Mouse (Mus musculus) kidney, embryonic 15.5 days (tissue): ENCODE results near the gene Pacrg. TPM values are rescaled to one million over a fixed set of nuclear protein-coding genes. Genes with fewer than 3 reads are reported as not detected.

Experiments used
- ATAC-seq: fragments of 200-750 bp; cut with Nextera tagmentation; replicated peaks from 2 replicates; pipeline ENCODE4 v1.8.0; 2017; ENCODE audit warnings: moderate TSS enrichment; ENCODE audit not compliant: low FRiP score
- H3K27ac ChIP-seq: fragments of 300-500 bp; sonication (generic); 2 replicates; pipeline ENCODE4 v1.5.1; 2015; ENCODE audit warnings: mild to moderate bottlenecking, inconsistent platforms
- H3K27me3 ChIP-seq: fragments of 300-500 bp; sonication (generic); 2 replicates; pipeline ENCODE4 v1.6.1; 2015; ENCODE audit warnings: inconsistent platforms
- H3K36me3 ChIP-seq: fragments of 300-500 bp; sonication (generic); 2 replicates; pipeline ENCODE4 v1.6.1; 2015; ENCODE audit warnings: inconsistent platforms
- H3K4me1 ChIP-seq: fragments of 300-500 bp; sonication (generic); 2 replicates; pipeline ENCODE4 v1.6.1; 2015; ENCODE audit warnings: inconsistent platforms
- H3K4me2 ChIP-seq: fragments of 300-500 bp; sonication (generic); 2 replicates; pipeline ENCODE4 v1.6.1; 2015; ENCODE audit warnings: moderate library complexity, mild to moderate bottlenecking, inconsistent platforms
- H3K4me3 ChIP-seq: fragments of 300-500 bp; sonication (generic); replicated peaks from 2 replicates; pipeline ENCODE4 v1.5.1; 2015; ENCODE audit warnings: mild to moderate bottlenecking, inconsistent platforms
- H3K9ac ChIP-seq: fragments of 300-500 bp; sonication (generic); 2 replicates; pipeline ENCODE4 v1.6.1; 2015; ENCODE audit warnings: mild to moderate bottlenecking, inconsistent platforms
- H3K9me3 ChIP-seq: fragments of 300-500 bp; sonication (generic); replicated peaks from 2 replicates; pipeline ENCODE4 v1.6.1; 2016; ENCODE audit warnings: inconsistent platforms
- WGBS: fragments of 180-500 bp; shearing (Covaris S2); methylation state at CpG from one replicate; pipeline ENCODE4 v1.1.7; 2015; ENCODE audit warnings: mixed read lengths; 5-methylcytosine and 5-hydroxymethylcytosine counted together
- polyA plus RNA-seq: library from polyadenylated mRNA; unstranded; fragments of >200 nt; fragmentation: Nextera tagmentation; extraction: Ambion mirVana; gene quantifications from 2 replicates; pipeline ENCODE4 v1.2.1, GENCODE M21; 2015

Pacrg gene
- polyA plus RNA-seq, 1 experiment from 2014 or later, result 3.6 TPM

DNA sequence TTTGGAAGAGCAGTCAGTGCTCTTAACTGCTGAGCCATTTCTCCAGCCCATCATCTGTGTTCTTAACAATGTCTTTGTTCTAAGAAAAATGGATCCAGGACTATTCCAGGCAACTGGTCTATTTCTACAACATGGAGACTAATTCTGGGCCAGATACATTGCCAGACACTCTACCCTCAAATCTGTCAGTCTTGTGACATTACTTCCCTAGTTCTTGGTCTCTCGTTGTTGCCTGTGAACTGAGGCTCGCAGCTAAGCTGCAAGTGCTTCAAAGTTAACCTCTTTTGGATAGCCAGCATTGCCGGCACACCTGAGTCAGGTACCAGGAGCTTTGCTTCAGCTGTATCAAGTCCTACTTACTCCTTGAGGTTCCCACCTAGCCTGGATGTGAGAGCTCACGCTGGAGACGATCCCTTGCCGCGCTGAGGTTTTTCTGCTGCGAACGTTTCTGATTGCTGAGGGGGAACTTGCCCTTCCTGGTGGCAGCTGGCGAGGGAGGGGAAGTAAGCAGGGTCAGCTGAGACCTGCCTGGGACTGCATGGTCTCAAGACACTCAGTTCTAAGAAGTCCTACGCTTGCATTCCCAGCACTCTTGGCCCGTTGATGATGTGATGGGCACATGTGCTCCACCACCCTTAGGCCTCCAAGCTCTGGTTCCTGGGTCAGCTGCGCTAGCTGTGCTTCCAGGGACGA lies 447.6 kb downstream of the Pacrg start:
- Histone ChIP-seq H3K9me3 (no peaks in the 10 kb centered on the region), H3K4me2 (no peak overlapping the region), H3K4me3 (no peak overlapping the region), H3K27me3 (no peaks in the 10 kb centered on the region), H3K9ac (no peak overlapping the region), H3K4me1 (peaks cover 24% of the 10 kb centered on the region), H3K36me3 (no peaks in the 10 kb centered on the region), H3K27ac (no peak overlapping the region)
- ATAC-seq, result no peak
- WGBS, result 80% methylated on average over 14 of the region's 14 CpGs

DNA sequence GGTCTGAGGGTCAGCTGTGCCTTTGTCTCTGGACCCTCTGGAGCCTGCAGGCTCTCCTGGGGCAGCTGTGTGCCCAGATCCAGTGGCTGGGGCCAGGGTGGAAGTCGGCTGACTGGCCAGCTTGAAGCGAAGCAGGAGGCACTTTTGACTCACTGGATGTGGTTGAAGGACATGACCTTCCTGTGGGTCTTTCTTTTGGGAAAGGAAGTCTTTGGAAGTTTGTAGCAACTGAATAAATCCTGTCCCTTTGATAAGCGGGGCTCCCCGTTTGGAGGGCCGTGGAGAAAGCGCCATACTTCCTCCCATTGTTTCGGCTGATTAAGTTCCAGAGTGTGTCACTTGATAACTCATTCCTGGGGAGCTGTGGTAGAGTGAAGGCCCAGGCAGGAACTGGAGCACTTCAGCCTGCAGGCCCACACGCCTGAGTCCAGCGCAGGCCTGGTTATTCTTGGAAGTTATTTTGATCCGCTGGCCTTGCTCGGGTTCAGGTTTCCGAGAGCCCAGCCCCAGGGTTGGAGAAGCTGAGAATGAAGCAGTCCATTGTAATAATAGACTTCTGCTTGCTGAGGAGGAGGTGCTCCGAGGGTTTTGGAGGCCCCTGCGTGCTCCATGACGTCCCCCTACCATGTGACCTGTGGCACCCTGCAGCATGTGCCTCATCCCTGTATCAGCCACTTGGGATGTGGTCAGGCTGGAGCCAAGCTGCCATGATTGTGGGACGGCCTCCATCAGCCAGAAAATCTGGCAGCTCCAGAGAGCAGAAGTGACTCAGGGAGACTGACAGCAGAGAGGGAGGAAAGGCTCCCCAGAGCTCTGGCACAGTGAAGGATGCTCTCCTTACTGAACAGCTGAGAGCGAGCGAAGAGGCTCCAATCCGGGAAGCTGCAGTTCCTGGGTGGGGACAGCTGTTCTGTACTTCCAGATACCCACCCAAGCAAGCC lies 449.6 kb downstream of the Pacrg start:
- ATAC-seq, result peak; percentile 91
- Histone ChIP-seq H3K9ac (no peak overlapping the region), H3K27me3 (no peaks in the 10 kb centered on the region), H3K9me3 (no peaks in the 10 kb centered on the region), H3K4me2 (0 out of 2 replicates have a peak overlapping the region, but pooled peaks have one; percentile 24), H3K36me3 (no peaks in the 10 kb centered on the region), H3K4me1 (peaks cover 16% of the 10 kb centered on the region), H3K27ac (peak overlapping the region; percentile 92), H3K4me3 (no peak overlapping the region)
- 23% methylated on average over 19 of the region's 19 CpGs for WGBS

DNA sequence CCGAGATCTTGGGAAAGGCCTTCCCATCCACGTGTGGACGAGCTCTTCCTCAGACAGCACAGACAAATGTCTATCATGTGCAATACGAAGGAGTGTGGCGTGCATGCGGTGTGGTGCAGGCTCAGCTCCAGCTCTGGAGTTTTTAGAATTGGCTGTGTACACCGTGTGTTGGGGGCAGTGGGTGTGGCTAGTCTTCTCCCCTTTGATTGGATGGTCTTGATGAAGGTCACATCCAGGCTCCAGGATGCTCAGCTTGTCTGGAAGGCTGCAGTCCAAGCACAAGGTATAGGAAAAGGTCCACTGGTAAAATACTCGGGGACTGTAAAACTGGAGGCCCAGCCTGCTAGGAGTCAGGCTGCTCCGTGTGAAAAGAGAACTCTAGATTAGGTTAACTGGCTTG lies 450.4 kb downstream of the Pacrg start:
- peak overlapping the region; percentile 92 for H3K27ac ChIP-seq

DNA sequence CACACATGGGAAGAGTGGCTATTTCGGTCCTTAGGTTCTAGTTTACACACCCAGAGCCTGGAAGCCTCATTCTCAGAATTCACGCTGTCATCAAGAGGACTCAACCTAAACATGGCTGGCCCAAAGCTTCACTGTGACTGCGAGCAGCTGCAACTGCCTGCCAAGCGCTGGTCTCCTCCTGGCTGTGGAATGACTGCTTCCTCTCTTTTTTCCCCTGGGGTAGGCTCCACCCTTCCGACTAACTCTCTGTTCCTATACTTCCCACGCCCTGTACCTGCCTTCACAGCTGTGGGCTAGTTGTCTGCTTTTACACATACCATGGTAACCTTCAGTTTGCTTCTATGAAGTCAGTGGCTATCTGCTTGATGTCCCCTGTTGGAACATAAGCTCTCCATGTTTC lies 453.6 kb downstream of the Pacrg start:
- Histone ChIP-seq H3K36me3 (no peaks in the 10 kb centered on the region), H3K4me1 (peaks cover 16% of the 10 kb centered on the region), H3K9me3 (no peaks in the 10 kb centered on the region), H3K4me2 (no peak overlapping the region), H3K9ac (no peak overlapping the region), H3K4me3 (no peak overlapping the region), H3K27ac (no peak overlapping the region), H3K27me3 (no peaks in the 10 kb centered on the region)
- no peak for ATAC-seq
- WGBS, result 70% methylated on average over 6 of the region's 6 CpGs

More for the DNA sequence above, 450.4 kb downstream of the Pacrg start:
- ATAC-seq, result no peak
- 77% methylated on average over 9 of the region's 9 CpGs for WGBS
- Histone ChIP-seq H3K4me1 (peaks cover 16% of the 10 kb centered on the region), H3K36me3 (no peaks in the 10 kb centered on the region), H3K9ac (no peak overlapping the region), H3K27me3 (no peaks in the 10 kb centered on the region), H3K4me3 (no peak overlapping the region), H3K4me2 (no peak overlapping the region), H3K9me3 (no peaks in the 10 kb centered on the region)

DNA sequence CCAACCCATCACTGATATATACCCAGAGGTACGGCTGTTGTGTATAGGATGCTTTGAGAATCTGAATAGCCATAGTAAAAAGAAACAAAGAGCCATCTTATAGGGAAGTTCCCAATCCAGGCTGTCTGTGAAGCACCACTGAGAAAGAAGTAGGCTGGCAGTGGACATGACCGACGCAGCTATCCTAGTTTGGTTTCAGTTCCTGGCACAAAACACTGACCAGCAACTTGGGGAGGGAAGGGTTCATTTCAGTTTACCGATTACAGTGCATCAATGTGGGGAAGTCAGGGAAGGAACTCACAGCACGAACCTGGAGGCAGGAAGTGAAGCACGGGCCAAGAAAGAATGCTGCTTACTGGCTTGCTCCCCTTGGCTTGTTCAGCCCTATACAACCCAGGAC lies 456.7 kb downstream of the Pacrg start:
- ATAC-seq, result no peak
- WGBS, result 84% methylated on average over 6 of the region's 6 CpGs
- Histone ChIP-seq H3K4me2 (no peak overlapping the region), H3K27ac (no peak overlapping the region), H3K36me3 (no peaks in the 10 kb centered on the region), H3K9me3 (no peaks in the 10 kb centered on the region), H3K27me3 (no peaks in the 10 kb centered on the region), H3K4me3 (no peak overlapping the region), H3K4me1 (no peaks in the 10 kb centered on the region), H3K9ac (no peak overlapping the region)

DNA sequence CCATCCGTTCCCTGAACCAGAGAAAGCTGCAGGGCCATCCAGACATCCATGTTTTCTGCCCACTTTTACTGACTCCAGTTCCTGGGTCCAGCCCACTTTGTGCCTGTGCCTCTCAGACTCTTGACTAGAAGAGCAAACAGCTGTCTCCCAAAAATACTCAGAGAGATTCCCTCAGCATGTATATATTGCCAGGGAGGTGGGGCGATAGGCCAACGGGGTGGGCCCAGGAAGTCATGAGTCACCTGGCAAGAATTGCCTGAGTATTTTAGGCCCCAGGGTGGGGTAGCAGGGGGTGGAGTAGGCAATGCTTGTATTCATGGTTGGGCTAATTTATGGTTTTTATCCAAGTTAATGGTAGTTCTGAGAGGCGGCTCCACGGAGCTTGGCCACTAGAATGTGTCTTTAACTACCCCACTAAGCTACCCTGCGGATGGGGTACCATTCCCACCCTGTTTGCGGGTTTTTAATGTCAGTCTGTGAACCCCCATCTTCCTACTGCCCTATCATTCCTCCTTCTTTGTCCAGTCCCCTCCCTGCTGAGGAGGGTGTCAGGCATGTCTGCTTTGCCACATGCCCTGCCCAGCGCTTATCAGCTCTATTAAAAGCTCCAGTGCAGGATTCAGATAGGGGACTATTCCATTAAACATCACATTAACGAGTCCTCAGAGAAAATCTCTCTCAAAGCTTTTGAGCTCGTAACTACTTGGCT lies 461.5 kb downstream of the Pacrg start:
- no peak for ATAC-seq
- Histone ChIP-seq H3K4me1 (no peaks in the 10 kb centered on the region), H3K36me3 (no peaks in the 10 kb centered on the region), H3K27me3 (no peaks in the 10 kb centered on the region), H3K4me3 (no peak overlapping the region), H3K9ac (no peak overlapping the region), H3K4me2 (no peak overlapping the region), H3K27ac (no peak overlapping the region), H3K9me3 (no peaks in the 10 kb centered on the region)
- 86% methylated on average over 10 of the region's 10 CpGs for WGBS

DNA sequence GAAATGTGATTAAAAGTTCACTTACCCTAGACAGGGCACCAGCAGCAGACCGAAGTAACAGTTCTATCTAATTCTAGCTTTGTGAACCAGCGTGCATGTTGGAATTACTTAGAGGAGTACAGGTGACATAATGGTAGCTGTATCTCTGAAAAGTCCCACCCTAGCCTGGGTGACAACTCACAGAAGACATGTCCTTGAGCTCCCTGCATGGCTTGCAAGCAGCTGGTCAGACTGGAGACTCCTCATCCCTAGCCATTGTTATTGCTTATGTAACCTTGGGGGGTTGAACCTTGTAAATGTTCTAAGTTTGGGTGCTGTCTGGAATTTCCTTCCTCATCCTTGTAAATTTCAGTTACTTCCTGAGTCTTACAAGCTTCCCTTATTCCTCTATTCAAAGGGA lies 462.5 kb downstream of the Pacrg start:
- H3K36me3 ChIP-seq, result no peaks in the 10 kb centered on the region
- no peaks in the 10 kb centered on the region for H3K9me3 ChIP-seq
- no peak overlapping the region for H3K27ac ChIP-seq
- 92% methylated on average over 2 of the region's 2 CpGs for WGBS
- no peaks in the 10 kb centered on the region for H3K27me3 ChIP-seq
- ATAC-seq, result no peak
- no peaks in the 10 kb centered on the region for H3K4me1 ChIP-seq
- H3K4me2 ChIP-seq, result no peak overlapping the region
- H3K4me3 ChIP-seq, result no peak overlapping the region
- no peak overlapping the region for H3K9ac ChIP-seq

DNA sequence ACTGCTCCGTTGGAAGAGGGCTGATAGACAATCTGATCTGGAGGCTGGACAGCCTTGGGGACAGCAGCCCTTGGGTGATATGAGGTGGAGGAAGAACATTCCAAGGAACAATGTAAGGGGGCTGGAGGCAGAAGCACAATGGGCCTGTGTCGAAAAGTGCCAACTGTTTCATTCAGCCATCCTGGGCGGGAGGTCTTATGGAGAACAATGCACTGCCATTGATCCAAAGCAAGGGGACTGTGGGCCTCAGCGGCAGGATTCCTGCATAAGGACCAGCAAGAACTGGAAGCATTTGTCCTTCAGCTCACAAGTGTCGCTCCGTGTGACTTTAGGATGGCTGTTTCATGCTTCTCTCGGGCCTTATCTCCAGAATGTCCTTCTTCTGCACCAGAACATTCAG lies 465.8 kb downstream of the Pacrg start:
- no peaks in the 10 kb centered on the region for H3K27me3 ChIP-seq
- H3K9ac ChIP-seq, result no peak overlapping the region
- no peaks in the 10 kb centered on the region for H3K36me3 ChIP-seq
- 77% methylated on average over 7 of the region's 7 CpGs for WGBS
- no peak overlapping the region for H3K27ac ChIP-seq
- no peaks in the 10 kb centered on the region for H3K9me3 ChIP-seq
- ATAC-seq, result no peak
- no peaks in the 10 kb centered on the region; the same call in 1 of the 2 replicates for H3K4me1 ChIP-seq
- no peak overlapping the region for H3K4me2 ChIP-seq
- H3K4me3 ChIP-seq, result no peak overlapping the region

DNA sequence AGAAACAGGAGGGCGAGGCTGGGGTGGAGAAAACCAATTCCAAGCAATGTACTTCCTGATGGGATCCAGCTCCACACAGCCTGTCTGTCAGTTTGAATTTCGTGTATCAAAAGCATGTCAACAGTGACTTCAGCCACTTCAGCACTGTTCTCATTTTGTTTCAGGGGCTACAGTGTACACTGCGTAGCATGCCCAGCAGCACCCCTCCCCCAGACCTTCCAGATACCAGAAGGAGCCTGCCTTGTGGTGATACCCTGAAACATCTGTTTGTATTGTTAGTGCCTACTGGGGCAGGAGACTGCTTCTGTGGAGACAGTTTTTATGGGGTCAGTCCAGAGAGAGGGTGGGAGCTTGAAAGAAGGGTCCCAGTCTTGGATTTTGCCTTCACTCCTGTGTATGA lies 466.4 kb downstream of the Pacrg start:
- no peaks in the 10 kb centered on the region for H3K27me3 ChIP-seq
- H3K36me3 ChIP-seq, result no peaks in the 10 kb centered on the region
- 81% methylated on average over 3 of the region's 3 CpGs for WGBS
- H3K4me2 ChIP-seq, result no peak overlapping the region
- H3K4me1 ChIP-seq, result no peaks in the 10 kb centered on the region; the same call in 1 of the 2 replicates
- no peak for ATAC-seq
- H3K9me3 ChIP-seq, result no peaks in the 10 kb centered on the region
- H3K9ac ChIP-seq, result no peak overlapping the region
- H3K4me3 ChIP-seq, result no peak overlapping the region
- no peak overlapping the region for H3K27ac ChIP-seq

DNA sequence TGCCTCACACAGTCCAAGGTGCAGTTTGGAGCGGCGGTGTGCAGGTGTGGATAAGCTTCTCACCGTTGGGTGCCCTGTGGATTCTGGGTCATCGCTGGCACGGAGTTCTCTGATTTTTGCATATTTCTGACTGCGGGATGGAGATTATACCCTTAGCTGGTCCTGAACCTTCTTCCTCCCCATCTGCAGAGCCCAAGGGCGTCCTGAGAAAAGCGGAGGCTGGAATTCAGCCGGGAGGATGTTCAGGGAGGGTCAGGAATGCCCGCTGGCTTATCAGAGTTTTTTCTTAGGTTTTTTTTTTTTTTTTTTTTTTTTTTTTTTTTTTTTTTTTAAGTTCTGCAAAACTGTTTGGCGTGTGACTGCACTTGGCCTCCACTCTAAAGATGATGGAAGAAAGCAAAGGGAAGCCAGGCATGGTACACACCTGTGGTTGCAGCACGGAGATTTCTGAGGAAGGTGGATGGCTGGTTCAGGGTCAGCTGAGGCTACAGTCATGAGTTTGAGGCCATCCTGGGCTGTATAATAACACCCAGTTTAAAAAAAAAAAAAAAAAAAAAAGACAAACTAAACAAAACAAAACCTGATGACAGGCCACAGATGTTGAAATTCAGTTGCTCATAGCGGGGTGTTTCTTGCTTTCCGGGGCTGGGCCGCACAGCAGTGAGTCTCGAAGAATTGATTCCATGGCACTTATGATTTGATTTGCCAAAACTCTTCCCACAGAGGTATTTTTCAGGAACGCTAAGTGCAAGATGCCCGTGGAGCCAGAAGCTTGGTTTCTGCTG lies 467.9 kb downstream of the Pacrg start:
- H3K9ac ChIP-seq, result no peak overlapping the region
- no peak overlapping the region for H3K4me2 ChIP-seq
- no peak for ATAC-seq
- no peaks in the 10 kb centered on the region for H3K27me3 ChIP-seq
- no peaks in the 10 kb centered on the region for H3K36me3 ChIP-seq
- 64% methylated on average over 18 of the region's 18 CpGs for WGBS
- H3K4me3 ChIP-seq, result no peak overlapping the region
- H3K27ac ChIP-seq, result no peak overlapping the region
- H3K4me1 ChIP-seq, result no peaks in the 10 kb centered on the region; the same call in 1 of the 2 replicates
- H3K9me3 ChIP-seq, result no peaks in the 10 kb centered on the region

DNA sequence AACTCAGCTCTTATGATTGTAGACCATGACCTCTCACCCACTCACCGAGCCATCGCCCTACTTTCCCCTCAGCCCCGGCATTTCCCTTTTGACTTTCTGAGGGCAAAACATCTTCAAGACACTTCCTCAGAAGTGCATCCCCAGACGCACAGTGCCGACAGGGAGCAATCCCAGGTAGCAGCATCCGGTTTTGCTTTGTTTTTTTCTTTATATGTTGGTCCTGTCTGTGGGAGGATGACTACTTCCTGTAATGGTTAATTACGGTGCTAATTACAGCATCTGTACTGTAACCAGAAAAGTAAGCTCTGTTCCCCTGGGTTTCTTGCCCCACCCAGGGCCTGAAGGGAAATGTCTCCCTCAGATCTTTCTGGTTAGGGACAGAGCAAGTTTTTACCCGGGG lies 468.6 kb downstream of the Pacrg start:
- H3K4me3 ChIP-seq, result no peak overlapping the region
- no peak overlapping the region for H3K4me2 ChIP-seq
- no peaks in the 10 kb centered on the region for H3K27me3 ChIP-seq
- no peaks in the 10 kb centered on the region; the same call in 1 of the 2 replicates for H3K4me1 ChIP-seq
- WGBS, result 63% methylated on average over 8 of the region's 8 CpGs
- no peaks in the 10 kb centered on the region for H3K9me3 ChIP-seq
- H3K27ac ChIP-seq, result no peak overlapping the region
- H3K9ac ChIP-seq, result no peak overlapping the region
- ATAC-seq, result no peak
- H3K36me3 ChIP-seq, result no peaks in the 10 kb centered on the region
